Mouse (Mus musculus) limb, embryonic 13.5 days (tissue): Measurements from ENCODE around the gene Polr1a. TPM values are rescaled to one million over a fixed set of nuclear protein-coding genes. Genes with fewer than 3 reads are reported as not detected.

ENCODE experiments used
- ATAC-seq: fragments of 200-750 bp; cut with Nextera tagmentation; 2 replicates; pipeline ENCODE4 v1.8.0; 2017; ENCODE audit warnings: low read depth, moderate number of reproducible peaks, moderate TSS enrichment; ENCODE audit not compliant: low FRiP score
- H3K27ac ChIP-seq: fragments of 300-500 bp; sonication (generic); 2 replicates; pipeline ENCODE4 v1.5.1; 2015; ENCODE audit warnings: inconsistent platforms, mild to moderate bottlenecking, moderate library complexity
- H3K27me3 ChIP-seq: fragments of 300-500 bp; sonication (generic); 2 replicates; pipeline ENCODE4 v1.6.1; 2015; ENCODE audit warnings: mild to moderate bottlenecking, inconsistent platforms
- H3K36me3 ChIP-seq: fragments of 300-500 bp; sonication (generic); 2 replicates; pipeline ENCODE4 v1.6.1; 2015; ENCODE audit warnings: inconsistent platforms, mild to moderate bottlenecking, moderate library complexity
- H3K4me1 ChIP-seq: fragments of 300-500 bp; sonication (generic); 2 replicates; pipeline ENCODE4 v1.6.1; 2015; ENCODE audit warnings: inconsistent platforms
- H3K4me2 ChIP-seq: fragments of 300-500 bp; sonication (generic); replicated peaks from 2 replicates; pipeline ENCODE4 v1.6.1; 2015; ENCODE audit warnings: inconsistent platforms, mild to moderate bottlenecking, moderate library complexity
- H3K4me3 ChIP-seq: fragments of 300-500 bp; sonication (generic); 2 replicates; pipeline ENCODE4 v1.5.1; 2015; ENCODE audit warnings: moderate library complexity, mild to moderate bottlenecking, inconsistent platforms
- H3K9ac ChIP-seq: fragments of 300-500 bp; sonication (generic); 2 replicates; pipeline ENCODE4 v1.6.1; 2015; ENCODE audit warnings: mild to moderate bottlenecking, inconsistent platforms
- H3K9me3 ChIP-seq: fragments of 300-500 bp; sonication (generic); 2 replicates; pipeline ENCODE4 v1.6.1; 2016; ENCODE audit warnings: inconsistent platforms
- WGBS: fragments of 180-500 bp; shearing (Covaris S2); methylation state at CpG from one replicate; pipeline ENCODE4 v1.1.7; 2015; 5-methylcytosine and 5-hydroxymethylcytosine counted together
- polyA plus RNA-seq: library from polyadenylated mRNA; unstranded; fragments of >200 nt; fragmentation: Nextera tagmentation; extraction: Ambion mirVana; gene quantifications from 2 replicates; pipeline ENCODE4 v1.2.1, GENCODE M21; 2015

Gene Polr1a
- polyA plus RNA-seq, 1 experiment from 2014 or later = 37.1 TPM

DNA sequence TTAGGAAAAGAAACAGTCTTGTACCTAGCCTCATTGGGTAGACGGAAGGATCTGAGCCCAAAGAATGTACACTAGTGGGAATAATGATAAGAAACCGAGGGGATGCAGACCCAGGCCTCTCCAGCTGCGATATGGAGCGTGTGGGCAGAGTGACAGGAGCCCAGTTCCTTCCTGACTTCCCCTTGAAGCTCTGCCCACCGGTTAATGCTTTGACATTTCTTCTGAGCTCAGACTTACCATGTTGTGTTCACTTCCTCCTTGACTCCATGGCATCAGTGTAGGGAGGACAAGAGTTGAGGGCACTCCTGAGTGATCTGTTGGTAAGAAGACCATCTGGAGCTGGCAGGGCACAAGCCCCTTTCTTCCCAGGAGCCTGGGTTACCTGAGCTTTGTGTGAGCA, 53.3 kb downstream of the Polr1a start:
- Histone ChIP-seq H3K4me3 (no peak overlapping the region), H3K4me2 (no peak overlapping the region), H3K9me3 (no peaks in the 10 kb centered on the region), H3K36me3 (peaks cover 53% of the 10 kb centered on the region), H3K27ac (no peak overlapping the region), H3K4me1 (no peaks in the 10 kb centered on the region), H3K27me3 (no peaks in the 10 kb centered on the region), H3K9ac (no peak overlapping the region)
- WGBS = 94% methylated on average over 5 of the region's 5 CpGs
- ATAC-seq = no peak

GRCm38 (mm10) chr6:71962706-71963105, 53.9 kb downstream of the Polr1a start:
- Histone ChIP-seq H3K36me3 (peaks cover 59% of the 10 kb centered on the region), H3K9me3 (no peaks in the 10 kb centered on the region), H3K4me3 (no peak overlapping the region), H3K4me2 (no peak overlapping the region), H3K4me1 (no peaks in the 10 kb centered on the region), H3K27ac (no peak overlapping the region), H3K9ac (no peak overlapping the region), H3K27me3 (no peaks in the 10 kb centered on the region)
- WGBS = 90% methylated on average over 6 of the region's 6 CpGs
- ATAC-seq = no peak

GRCm38 (mm10) chr6:71963561-71963960, 54.7 kb downstream of the Polr1a start:
- H3K9me3 ChIP-seq = no peaks in the 10 kb centered on the region
- peaks cover 66% of the 10 kb centered on the region for H3K36me3 ChIP-seq

GRCm38 (mm10) chr6:71966683-71967303, 57.9 kb downstream of the Polr1a start:
- Histone ChIP-seq H3K9ac (no peak overlapping the region), H3K9me3 (no peaks in the 10 kb centered on the region), H3K27me3 (no peaks in the 10 kb centered on the region), H3K36me3 (peaks cover 85% of the 10 kb centered on the region), H3K4me1 (no peaks in the 10 kb centered on the region), H3K4me3 (no peak overlapping the region), H3K4me2 (no peak overlapping the region), H3K27ac (no peak overlapping the region)
- 82% methylated on average over 5 of the region's 5 CpGs for WGBS
- no peak for ATAC-seq

More at GRCm38 (mm10) chr6:71963561-71963960, 54.7 kb downstream of the Polr1a start:
- Histone ChIP-seq H3K27me3 (no peaks in the 10 kb centered on the region), H3K27ac (no peak overlapping the region), H3K4me3 (no peak overlapping the region), H3K9ac (no peak overlapping the region), H3K4me2 (no peak overlapping the region), H3K4me1 (no peaks in the 10 kb centered on the region)
- no peak for ATAC-seq
- WGBS = 97% methylated on average over 11 of the region's 11 CpGs

- Histone ChIP-seq H3K27me3 (no peaks in the 10 kb centered on the region), H3K4me3 (no peak overlapping the region), H3K9me3 (no peaks in the 10 kb centered on the region), H3K4me1 (no peaks in the 10 kb centered on the region), H3K9ac (no peak overlapping the region), H3K27ac (no peak overlapping the region), H3K4me2 (no peak overlapping the region), H3K36me3 (peaks cover 86% of the 10 kb centered on the region)
- 74% methylated on average over 7 of the region's 7 CpGs for WGBS
- ATAC-seq = no peak
These were observed 59.0 kb downstream of the Polr1a start for GRCm38 (mm10) chr6:71967847-71968246.

DNA sequence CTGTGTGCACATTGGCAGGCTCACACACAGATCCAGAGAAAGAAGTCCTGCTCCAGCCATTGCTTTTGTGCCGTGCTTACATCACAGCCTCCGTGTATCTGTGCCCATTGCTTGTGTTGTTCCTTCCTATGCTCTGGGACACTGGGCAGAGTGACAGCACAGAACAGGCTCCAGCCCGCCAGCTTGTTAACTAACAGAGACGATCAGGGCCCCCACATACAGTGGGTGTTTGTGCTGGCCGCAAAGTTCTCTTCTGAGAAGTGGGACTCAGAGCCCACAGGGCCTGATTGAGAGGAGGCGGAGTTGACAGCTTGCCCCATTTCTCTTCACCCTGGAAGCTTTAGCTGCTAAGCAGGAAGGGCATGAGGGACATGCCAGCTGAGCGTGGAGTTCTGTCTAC, 60.6 kb downstream of the Polr1a start:
- no peaks in the 10 kb centered on the region for H3K27me3 ChIP-seq
- H3K9ac ChIP-seq = no peak overlapping the region
- peaks cover 96% of the 10 kb centered on the region for H3K36me3 ChIP-seq
- WGBS = 86% methylated on average over 7 of the region's 7 CpGs
- H3K4me2 ChIP-seq = no peak overlapping the region
- no peak overlapping the region for H3K27ac ChIP-seq
- H3K4me3 ChIP-seq = no peak overlapping the region
- no peak for ATAC-seq
- H3K4me1 ChIP-seq = no peaks in the 10 kb centered on the region
- H3K9me3 ChIP-seq = no peaks in the 10 kb centered on the region

- H3K27me3 ChIP-seq = no peaks in the 10 kb centered on the region
- 88% methylated on average over 2 of the region's 2 CpGs for WGBS
- no peak overlapping the region for H3K27ac ChIP-seq
- ATAC-seq = no peak
- no peaks in the 10 kb centered on the region for H3K4me1 ChIP-seq
- no peaks in the 10 kb centered on the region for H3K9me3 ChIP-seq
- no peak overlapping the region for H3K9ac ChIP-seq
- H3K36me3 ChIP-seq = peaks cover 97% of the 10 kb centered on the region
- no peak overlapping the region for H3K4me2 ChIP-seq
- H3K4me3 ChIP-seq = no peak overlapping the region
These were observed 61.3 kb downstream of the Polr1a start for GRCm38 (mm10) chr6:71970154-71970553.

DNA sequence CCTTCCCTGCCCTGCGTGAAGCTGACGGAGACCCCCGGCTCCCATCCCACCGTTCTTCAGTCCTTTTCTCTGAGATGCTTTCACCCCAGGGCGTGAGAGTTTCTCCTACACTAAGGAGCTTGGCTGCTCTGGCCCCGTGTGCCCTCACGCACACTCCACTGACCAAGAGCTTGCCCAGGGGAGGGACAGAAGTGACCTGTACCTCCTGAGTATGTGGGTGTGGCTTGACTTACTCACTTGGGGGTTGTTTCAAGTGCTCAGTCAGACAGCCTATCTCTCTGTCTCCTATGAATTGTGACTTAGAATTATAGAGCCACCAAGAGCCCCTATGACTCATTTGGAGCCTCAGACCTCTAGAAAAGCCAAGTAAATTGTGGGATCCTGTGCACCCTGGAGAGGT, 67.7 kb downstream of the Polr1a start:
- H3K27ac ChIP-seq = no peak overlapping the region
- 94% methylated on average over 7 of the region's 7 CpGs for WGBS
- no peak for ATAC-seq
- no peak overlapping the region for H3K4me3 ChIP-seq
- H3K9me3 ChIP-seq = no peaks in the 10 kb centered on the region
- H3K36me3 ChIP-seq = peaks cover 99% of the 10 kb centered on the region
- H3K4me1 ChIP-seq = peaks cover 10% of the 10 kb centered on the region; the same call in 1 of the 2 replicates
- no peak overlapping the region for H3K4me2 ChIP-seq
- H3K27me3 ChIP-seq = no peaks in the 10 kb centered on the region
- no peak overlapping the region for H3K9ac ChIP-seq

- Histone ChIP-seq H3K4me1 (peaks cover 10% of the 10 kb centered on the region; the same call in 1 of the 2 replicates), H3K27ac (no peak overlapping the region; the same call in 1 of the 2 replicates), H3K9ac (no peak overlapping the region), H3K4me3 (no peak overlapping the region), H3K36me3 (peaks cover 66% of the 10 kb centered on the region), H3K27me3 (no peaks in the 10 kb centered on the region), H3K4me2 (no peak overlapping the region), H3K9me3 (no peaks in the 10 kb centered on the region)
- no peak for ATAC-seq
- 60% methylated on average over 8 of the region's 8 CpGs for WGBS
These were observed 71.3 kb downstream of the Polr1a start for GRCm38 (mm10) chr6:71980165-71980564.

GRCm38 (mm10) chr6:71980587-71980986, 71.7 kb downstream of the Polr1a start:
- H3K4me2 ChIP-seq = no peak overlapping the region
- no peak overlapping the region; the same call in 1 of the 2 replicates for H3K27ac ChIP-seq
- H3K27me3 ChIP-seq = no peaks in the 10 kb centered on the region
- no peak overlapping the region for H3K4me3 ChIP-seq
- 98% methylated on average over 2 of the region's 2 CpGs for WGBS
- H3K9ac ChIP-seq = no peak overlapping the region
- no peaks in the 10 kb centered on the region for H3K9me3 ChIP-seq
- peaks cover 62% of the 10 kb centered on the region for H3K36me3 ChIP-seq
- peaks cover 10% of the 10 kb centered on the region; the same call in 1 of the 2 replicates for H3K4me1 ChIP-seq
- ATAC-seq = no peak

DNA sequence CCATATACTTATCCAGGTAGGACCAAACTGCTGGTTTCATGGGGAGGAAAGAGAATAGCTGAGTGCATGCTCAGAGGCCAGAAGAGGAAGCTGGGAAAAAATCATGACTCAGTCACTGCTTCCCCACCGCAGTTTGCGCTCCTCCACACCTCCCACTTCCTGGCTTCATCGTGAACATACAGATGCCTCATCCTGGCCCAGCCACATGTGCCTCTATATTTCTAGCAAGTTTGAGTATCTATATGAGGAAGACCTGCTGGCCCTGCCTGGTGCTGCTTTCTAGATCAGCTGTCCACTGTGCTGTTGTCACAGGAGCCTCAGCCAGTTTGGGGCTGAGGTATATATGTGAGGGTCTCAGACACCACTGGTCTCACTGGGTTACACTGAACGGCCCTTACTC, 72.6 kb downstream of the Polr1a start:
- ATAC-seq = 0 out of 2 replicates have a peak, but pooled peaks have one; percentile 31
- Histone ChIP-seq H3K9ac (no peak overlapping the region), H3K4me3 (no peak overlapping the region), H3K36me3 (peaks cover 53% of the 10 kb centered on the region), H3K4me2 (no peak overlapping the region), H3K4me1 (peaks cover 10% of the 10 kb centered on the region; the same call in 1 of the 2 replicates), H3K27me3 (no peaks in the 10 kb centered on the region), H3K27ac (no peak overlapping the region), H3K9me3 (no peaks in the 10 kb centered on the region)
- 78% methylated on average over 4 of the region's 4 CpGs for WGBS

DNA sequence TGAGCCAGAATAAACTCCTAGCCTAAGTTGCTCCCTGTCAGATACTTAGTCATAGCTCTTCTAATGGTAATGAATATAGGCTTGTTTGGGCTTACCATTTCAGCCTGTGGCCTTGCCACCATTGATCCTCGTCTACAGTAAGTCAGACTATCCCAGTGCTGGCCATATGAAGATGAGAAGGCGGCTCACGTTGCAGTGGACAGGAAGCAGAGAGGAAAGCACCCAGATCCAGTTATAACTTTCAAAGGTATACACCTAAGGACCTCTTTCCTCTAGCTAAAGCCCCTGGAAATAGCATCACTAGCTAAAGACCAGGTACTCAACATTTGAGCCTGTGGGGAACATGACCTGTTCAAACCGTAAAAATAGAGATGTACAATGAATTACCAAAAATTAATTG, 77.1 kb downstream of the Polr1a start:
- Histone ChIP-seq H3K27ac (no peak overlapping the region), H3K9me3 (no peaks in the 10 kb centered on the region), H3K4me1 (peaks cover 37% of the 10 kb centered on the region), H3K4me2 (no peak overlapping the region), H3K27me3 (no peaks in the 10 kb centered on the region), H3K4me3 (no peak overlapping the region), H3K36me3 (peaks cover 8% of the 10 kb centered on the region; the same call in 1 of the 2 replicates), H3K9ac (no peak overlapping the region)
- no peak for ATAC-seq
- WGBS = 84% methylated on average over 4 of the region's 4 CpGs
